Mouse (Mus musculus) left cerebral cortex, adult 8-10 months (tissue): ENCODE measurements around the gene Aldh3a1. TPM values are rescaled to one million over a fixed set of nuclear protein-coding genes. Genes with fewer than 3 reads are reported as not detected.
A peak's percentile ranks its signal among the peaks of the same experiment; 100 is the strongest.

Experiments
- DNase-seq, 2 experiments: peaks; one replicate each; pipeline ENCODE4 v3.0.0; 2022; ENCODE audit warnings: low spot score in 2 of 2
- total RNA-seq, 4 experiments: library from RNA; stranded (reverse); gene quantifications; 2 replicates each; pipeline ENCODE4 v1.2.4; 2022

The Aldh3a1 gene
- total RNA-seq, 4 experiments from 2014 or later = 2.3 to 4.3 (median 2.7) TPM

DNA sequence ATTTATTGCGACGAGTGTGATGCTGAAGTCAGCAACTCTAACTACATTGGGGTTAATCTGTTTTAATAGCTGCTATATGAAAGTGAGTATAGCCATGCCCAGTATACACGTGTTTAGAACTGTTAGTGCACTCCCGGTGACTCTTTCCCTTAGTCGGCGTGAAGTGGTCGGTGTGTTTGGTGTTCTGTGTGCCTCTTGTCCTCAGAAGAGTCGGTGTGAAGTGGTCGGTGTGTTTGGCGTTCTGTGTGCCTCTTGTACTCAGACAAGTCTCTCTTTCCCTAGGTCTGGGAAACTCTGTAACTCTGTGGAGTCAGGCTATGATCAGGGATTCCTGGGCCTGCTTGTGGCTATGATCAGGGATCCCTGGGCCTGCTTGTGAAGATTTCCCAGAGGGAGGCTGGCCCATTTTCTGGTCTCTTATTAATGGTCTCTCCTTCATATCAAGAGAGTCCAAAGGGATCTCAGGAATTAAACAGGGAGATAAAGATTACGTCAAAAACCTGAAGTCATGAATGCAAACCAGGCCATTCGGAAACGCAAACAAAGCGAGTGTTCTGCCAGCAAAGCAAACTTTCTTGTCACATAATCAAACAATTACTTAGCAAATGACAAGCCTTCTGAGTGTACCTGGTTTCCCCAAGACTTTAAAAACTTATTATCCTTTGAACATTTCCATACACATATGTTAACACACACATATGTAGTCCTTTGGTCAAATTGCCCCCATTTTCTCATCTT, 10.6 kb upstream of the Aldh3a1 start:
- no peak for DNase-seq

DNA sequence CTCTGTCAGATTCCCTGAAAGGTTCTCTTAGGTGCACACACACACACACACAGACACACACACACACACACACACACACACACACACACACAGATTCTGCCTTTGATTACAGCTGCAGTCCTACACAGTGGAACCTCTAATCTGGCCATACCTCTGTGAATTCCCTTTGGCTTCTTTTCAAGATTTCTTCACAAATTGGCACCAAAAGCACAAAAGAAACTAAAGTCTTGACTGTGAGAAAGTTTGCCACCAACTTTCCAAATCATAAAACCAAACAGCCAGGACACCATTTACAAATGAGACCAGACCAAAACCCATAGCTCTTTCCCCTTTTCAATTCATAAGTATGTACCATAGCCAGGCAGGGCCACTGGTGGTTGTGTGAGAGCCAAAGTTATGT, 9.4 kb upstream of the Aldh3a1 start:
- DNase-seq = no peak

- DNase-seq = no peak
Measured at GRCm38 (mm10) chr11:61199620-61200362, 7.5 kb upstream of the Aldh3a1 start.

- DNase-seq = no peak
Measured at GRCm38 (mm10) chr11:61202186-61202585, 5.2 kb upstream of the Aldh3a1 start.

DNA sequence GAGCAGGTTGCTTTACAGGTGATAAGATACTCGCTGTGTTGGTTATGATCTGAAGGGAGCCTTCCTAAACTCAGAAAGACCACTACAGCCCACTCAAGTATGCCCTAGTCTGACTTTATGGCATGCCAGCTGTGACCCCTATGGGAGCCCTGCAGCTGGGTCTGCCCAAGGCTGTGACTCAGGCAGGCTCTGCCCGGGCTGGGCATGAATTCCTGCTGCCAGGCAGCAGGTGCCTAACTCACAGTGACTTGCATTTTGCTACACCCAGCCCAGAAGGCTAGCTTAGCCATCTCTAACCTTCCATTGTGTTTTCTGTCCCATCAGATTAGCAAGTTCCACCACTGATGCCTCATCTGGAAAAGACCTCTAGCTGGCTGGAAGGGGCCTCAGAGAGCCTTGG, 4.5 kb upstream of the Aldh3a1 start:
- DNase-seq = no peak

- DNase-seq = no peak
Measured at GRCm38 (mm10) chr11:61205167-61205950, 2.0 kb upstream of the Aldh3a1 start.

DNA sequence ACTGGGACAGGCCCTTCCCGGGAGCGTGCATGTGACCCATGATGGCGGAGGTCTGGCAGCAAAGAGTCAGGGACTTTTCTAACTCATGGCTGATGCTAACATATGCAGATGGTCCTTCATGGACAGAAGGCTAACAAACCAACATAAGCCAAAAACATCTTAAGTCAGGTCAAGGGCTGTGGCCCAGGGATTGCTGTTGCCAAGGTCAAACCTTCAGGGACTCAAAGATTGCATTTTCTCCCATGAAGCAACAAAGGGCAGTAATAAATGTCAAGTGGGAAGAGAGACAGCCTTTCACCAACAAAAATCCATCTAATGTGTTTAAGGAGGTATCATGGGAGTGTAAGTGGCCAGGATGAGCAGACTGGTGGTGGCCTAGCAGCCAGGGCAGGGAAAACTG, 1.2 kb upstream of the Aldh3a1 start:
- DNase-seq = no peak

- no peak for DNase-seq
Measured at GRCm38 (mm10) chr11:61208316-61208715, 979 bp downstream of the Aldh3a1 start.

DNA sequence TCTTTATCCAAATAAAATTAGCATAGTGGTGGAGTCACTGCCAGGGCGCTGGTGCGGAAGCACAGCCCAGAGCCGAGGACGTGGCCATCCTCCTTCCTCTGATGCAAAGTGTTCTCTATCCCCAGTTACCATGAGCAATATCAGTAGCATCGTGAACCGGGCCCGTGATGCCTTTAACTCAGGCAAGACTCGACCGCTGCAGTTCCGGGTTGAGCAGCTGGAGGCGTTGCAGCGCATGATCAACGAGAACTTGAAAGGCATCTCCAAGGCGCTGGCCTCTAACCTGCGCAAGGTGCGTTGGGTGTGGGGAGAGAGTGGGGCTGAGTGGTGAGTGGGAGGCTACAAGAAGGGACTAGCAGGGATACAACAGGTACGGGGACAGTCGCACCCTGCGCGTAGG, 4.8 kb downstream of the Aldh3a1 start:
- no peak for DNase-seq

- no peak for DNase-seq
Measured at GRCm38 (mm10) chr11:61215936-61216335, 8.6 kb downstream of the Aldh3a1 start.

GRCm38 (mm10) chr11:61220156-61220881, 13.0 kb downstream of the Aldh3a1 start:
- no peak for DNase-seq

DNA sequence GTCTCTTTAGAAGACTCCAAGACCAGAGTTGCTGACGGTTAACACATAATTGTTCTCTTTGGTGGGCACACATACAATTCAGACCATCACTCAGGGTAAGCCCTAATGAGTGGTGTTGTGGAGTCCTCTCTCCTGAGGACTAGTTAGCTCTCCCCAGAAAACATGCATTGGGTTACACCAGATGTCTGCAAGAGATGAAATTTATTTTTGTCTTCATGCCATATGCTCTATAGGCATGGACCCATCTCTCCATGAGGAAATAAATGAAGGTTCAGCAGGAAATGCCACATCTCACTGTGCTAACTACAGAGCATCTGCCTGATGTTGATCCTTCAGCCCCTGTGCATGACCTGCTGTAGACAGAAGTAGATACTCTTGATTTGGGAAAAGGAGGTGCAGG, 14.7 kb downstream of the Aldh3a1 start:
- no peak for DNase-seq

DNA sequence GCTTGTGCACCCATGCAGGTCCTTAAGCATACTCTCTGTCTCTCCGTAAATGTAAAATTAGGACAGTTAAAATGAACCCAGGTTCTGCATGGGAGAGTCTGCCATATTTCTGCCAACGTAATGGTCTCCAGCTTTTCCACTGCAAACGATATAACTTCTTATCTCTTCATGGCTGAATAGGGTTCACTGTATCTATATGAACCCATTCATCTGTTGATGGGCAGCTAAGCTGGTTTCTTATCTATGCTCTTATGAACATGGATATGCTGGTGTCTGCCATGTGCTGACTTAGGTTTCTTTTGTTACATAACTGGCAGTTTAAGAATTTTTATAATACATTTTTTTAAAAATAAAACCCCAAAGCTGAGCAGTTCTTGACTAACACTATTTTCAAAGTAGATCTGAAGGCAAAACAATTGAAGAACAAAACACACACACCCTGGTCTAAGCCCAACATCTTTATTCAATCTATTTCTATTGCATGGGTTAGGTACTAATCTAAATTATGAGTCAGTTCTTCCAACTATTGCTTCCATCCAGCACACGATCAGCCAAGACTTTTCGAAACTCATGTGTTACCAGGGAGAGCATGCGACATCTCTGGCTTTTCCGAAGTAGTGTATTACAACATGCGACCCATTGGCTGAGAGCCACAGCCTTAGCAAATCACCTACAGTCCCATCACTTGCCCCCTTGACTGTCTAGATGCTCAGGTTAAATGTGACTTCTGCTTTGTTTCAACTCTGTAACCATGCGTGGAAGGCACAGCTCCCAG, 15.8 kb downstream of the Aldh3a1 start:
- no peak for DNase-seq

- no peak for DNase-seq
Measured at GRCm38 (mm10) chr11:61224234-61224744, 17.0 kb downstream of the Aldh3a1 start.

GRCm38 (mm10) chr11:61224907-61225306, 17.6 kb downstream of the Aldh3a1 start:
- DNase-seq = no peak

- DNase-seq = no peak
Measured at GRCm38 (mm10) chr11:61225511-61225910, 18.2 kb downstream of the Aldh3a1 start.

DNA sequence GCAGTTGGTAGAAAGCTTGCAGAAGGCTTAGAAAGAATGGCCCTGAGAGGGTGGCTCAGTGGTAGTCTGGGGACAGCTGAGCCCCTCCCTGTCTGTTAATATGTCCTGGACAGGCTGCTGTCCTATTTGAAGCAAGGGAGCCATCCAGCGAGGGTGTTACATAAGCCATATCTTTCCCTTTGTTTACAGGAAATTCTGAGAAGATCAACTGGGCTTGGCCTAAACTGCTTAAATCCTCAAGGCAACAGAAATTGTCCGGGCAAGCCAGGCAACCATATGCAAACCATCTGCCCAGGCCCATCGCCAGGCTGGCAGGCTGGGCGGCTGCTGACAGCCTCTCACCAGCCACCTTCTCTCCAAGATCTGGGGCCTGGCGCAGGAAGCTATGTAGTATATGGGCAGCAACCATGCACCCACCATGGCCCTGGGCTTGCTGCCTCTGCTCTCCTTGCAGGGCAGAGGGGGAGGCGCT, 18.6 kb downstream of the Aldh3a1 start:
- peak in 1 of 2 experiments; percentile 71 for DNase-seq

GRCm38 (mm10) chr11:61227816-61228215, 20.5 kb downstream of the Aldh3a1 start:
- DNase-seq = no peak

DNA sequence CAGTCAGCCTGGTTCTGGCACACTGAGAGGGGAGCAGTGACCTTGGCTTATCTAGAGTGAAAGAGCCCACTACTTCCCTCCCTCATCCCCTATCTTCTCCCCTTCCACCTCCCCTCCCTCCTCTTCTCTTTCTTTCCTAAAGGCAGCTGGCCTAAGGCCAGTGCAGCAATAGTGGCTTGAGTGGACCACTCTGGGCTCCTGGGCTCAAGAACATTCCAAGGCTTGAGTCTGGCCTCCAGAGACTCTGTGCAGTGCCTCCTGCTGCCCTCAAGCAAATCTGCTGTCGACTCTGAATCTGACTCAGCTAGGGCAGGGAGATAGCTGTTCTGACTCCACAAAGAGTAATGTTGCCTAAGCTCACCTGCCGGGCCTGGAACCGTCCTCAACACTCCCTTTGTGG, 21.1 kb downstream of the Aldh3a1 start:
- no peak for DNase-seq

DNA sequence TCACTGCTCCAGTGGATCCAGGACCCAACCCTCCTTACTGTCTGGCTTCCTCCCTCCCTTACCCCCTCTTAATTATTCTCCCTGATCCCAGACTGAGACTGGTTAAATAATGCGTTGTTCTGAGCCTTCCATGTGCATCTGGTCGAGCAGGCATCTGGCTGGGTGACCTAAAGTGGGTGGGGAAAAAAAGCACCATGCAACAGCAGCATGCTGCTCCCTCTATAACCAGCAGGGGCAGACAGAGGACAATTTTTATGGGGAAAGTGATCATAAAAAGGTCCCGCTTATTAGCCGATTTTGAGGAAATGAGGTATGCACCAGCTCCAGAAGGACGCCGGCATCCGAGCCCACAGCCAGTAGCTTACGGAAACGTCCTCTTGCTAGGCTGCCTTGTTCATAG, 24.0 kb downstream of the Aldh3a1 start:
- peak in 1 of 2 experiments; percentile 36 for DNase-seq
